Mouse (Mus musculus) stomach, embryonic 14.5 days (tissue): ENCODE results near the gene Gm3618. TPM values are rescaled to one million over a fixed set of nuclear protein-coding genes. Genes with fewer than 3 reads are reported as not detected.
"Not testable (repeated sequence)": the region's sequence is repeated elsewhere in the genome, so short reads cannot be mapped to it uniquely, and the experiment has no call there.

Source experiments
- ATAC-seq: fragments of 200-750 bp; cut with Nextera tagmentation; 2 replicates; pipeline ENCODE4 v1.8.0; 2017; ENCODE audit warnings: low read depth, moderate TSS enrichment; ENCODE audit not compliant: insufficient number of reproducible peaks, insufficient read depth, low FRiP score
- H3K27ac ChIP-seq: fragments of 300-500 bp; sonication (generic); 2 replicates; pipeline ENCODE4 v1.5.1; 2014; ENCODE audit warnings: mild to moderate bottlenecking, low read length, moderate library complexity, mixed read lengths
- H3K27me3 ChIP-seq: fragments of 300-500 bp; sonication (generic); 2 replicates; pipeline ENCODE4 v1.6.1; 2014; ENCODE audit warnings: low read length, control low read depth, mixed read lengths; ENCODE audit not compliant: control insufficient read depth, insufficient read depth
- H3K36me3 ChIP-seq: fragments of 300-500 bp; sonication (generic); 2 replicates; pipeline ENCODE4 v1.6.1; 2014; ENCODE audit warnings: mild to moderate bottlenecking, control low read depth, low read length, moderate library complexity, mixed read lengths; ENCODE audit not compliant: control insufficient read depth, insufficient read depth
- H3K4me1 ChIP-seq: fragments of 300-500 bp; sonication (generic); 2 replicates; pipeline ENCODE4 v1.6.1; 2014; ENCODE audit warnings: low read length, control low read depth, mixed read lengths; ENCODE audit not compliant: control insufficient read depth, insufficient read depth
- H3K4me2 ChIP-seq: fragments of 300-500 bp; sonication (generic); replicated peaks from 2 replicates; pipeline ENCODE4 v1.6.1; 2014; ENCODE audit warnings: low read depth, low read length, control low read depth
- H3K4me3 ChIP-seq: fragments of 300-500 bp; sonication (generic); 2 replicates; pipeline ENCODE4 v1.5.1; 2014; ENCODE audit warnings: low read depth, low read length, control low read depth
- H3K9ac ChIP-seq: fragments of 300-500 bp; sonication (generic); replicated peaks from 2 replicates; pipeline ENCODE4 v1.6.1; 2014; ENCODE audit warnings: low read depth, mild to moderate bottlenecking, control low read depth, low read length, moderate library complexity, mixed read lengths
- H3K9me3 ChIP-seq: fragments of 300-500 bp; sonication (generic); 2 replicates; pipeline ENCODE4 v1.6.1; 2016; ENCODE audit warnings: low read depth, low read length, control low read depth; ENCODE audit not compliant: control insufficient read depth
- WGBS: fragments of 180-500 bp; shearing (Covaris S2); extraction: QIAGEN DNeasy Blood & Tissue Kit; methylation state at CpG from one replicate; pipeline ENCODE4 v1.1.7; 2014; 5-methylcytosine and 5-hydroxymethylcytosine counted together
- polyA plus RNA-seq: library from polyadenylated mRNA; unstranded; fragments of >200 nt; fragmentation: Nextera tagmentation; extraction: Ambion mirVana; gene quantifications from 2 replicates; pipeline ENCODE4 v1.2.1, GENCODE M21; 2014

The Gm3618 gene
- not detected in 2 replicates for polyA plus RNA-seq

DNA sequence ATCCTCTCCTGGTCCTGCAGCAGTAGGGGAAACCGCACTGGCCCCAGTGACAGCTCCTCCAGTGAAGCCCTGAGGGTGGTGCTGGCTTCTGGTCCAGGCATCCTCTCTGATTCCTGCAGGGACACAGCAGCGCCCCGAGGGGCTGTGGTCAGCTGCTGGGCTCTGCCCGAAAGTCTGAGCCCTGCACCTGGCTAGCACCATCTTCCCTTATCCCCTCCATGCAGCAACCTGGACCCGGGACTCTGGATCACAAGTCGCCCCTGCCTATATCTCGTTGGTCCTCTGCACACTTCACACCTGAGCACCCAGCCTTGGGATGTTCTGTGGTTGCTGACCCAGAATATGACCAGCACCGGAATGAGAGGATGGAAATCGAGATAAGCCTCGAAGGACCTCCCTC, at the start of gene Gm3618:
TSS of gene Gm3618 (minus strand) at position 101 of the 400 bp plus-strand sequence.
- not testable (repeated sequence) for H3K36me3 ChIP-seq, H3K4me1 ChIP-seq, H3K27me3 ChIP-seq, H3K9ac ChIP-seq, H3K9me3 ChIP-seq, ATAC-seq, H3K4me2 ChIP-seq, H3K27ac ChIP-seq, H3K4me3 ChIP-seq
- no CpG with 5 or more reads among the region's 10 CpGs for WGBS

DNA sequence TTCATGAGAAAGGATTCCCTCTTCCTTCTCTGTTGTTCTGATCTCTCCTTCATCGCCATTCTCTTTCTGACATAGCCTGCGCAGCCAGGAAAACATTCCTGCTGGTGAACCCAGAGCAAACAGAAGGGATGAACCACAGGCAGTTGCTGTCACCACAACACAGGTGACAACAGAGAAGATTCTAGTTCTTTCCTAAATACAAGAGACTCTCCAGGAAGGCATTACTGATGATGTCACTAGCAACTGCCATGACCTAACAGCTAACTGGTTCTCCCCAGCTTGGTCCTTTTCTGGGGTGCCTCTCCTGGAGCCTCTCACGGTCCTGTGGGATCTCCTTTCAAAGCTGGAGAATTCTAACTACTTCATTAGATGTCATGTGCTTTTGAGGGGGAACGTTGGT, 46.7 kb upstream of the Gm3618 start, which contains the start of gene Gm16440:
TSS of gene Gm16440 (minus strand) at position 101 of the 400 bp plus-strand sequence.
- not testable (repeated sequence) for H3K9ac ChIP-seq, H3K27me3 ChIP-seq, H3K9me3 ChIP-seq, H3K27ac ChIP-seq, H3K4me2 ChIP-seq, H3K4me3 ChIP-seq, ATAC-seq, H3K36me3 ChIP-seq, H3K4me1 ChIP-seq
- 83% methylated on average over 2 of the region's 4 CpGs for WGBS

DNA sequence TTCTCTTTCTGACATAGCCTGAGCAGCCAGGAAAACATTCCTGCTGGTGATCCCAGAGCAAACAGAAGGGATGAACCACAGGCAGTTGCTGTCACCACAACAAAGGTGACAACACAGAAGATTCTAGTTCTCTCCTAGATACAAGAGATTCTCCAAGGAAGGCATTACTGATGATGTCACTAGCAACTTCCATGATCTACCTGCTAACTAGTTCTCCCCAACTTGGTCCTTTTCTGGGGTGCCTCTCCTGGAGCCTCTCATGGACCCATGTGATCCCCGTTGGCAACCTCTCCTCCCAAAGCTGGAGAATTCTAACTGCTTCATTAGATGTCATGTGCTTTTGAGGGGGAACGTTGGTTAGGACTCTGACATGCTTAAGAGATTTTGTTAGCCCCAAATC, 38.7 kb downstream of the Gm3618 start, which contains the start of gene Gm21103:
TSS of gene Gm21103 (minus strand) at position 101 of the 400 bp plus-strand sequence.
- not testable (repeated sequence) for ATAC-seq, H3K27me3 ChIP-seq, H3K27ac ChIP-seq, H3K36me3 ChIP-seq, H3K4me1 ChIP-seq, H3K4me2 ChIP-seq, H3K9ac ChIP-seq, H3K4me3 ChIP-seq, H3K9me3 ChIP-seq
- WGBS: 78% methylated on average over 2 of the region's 2 CpGs

DNA sequence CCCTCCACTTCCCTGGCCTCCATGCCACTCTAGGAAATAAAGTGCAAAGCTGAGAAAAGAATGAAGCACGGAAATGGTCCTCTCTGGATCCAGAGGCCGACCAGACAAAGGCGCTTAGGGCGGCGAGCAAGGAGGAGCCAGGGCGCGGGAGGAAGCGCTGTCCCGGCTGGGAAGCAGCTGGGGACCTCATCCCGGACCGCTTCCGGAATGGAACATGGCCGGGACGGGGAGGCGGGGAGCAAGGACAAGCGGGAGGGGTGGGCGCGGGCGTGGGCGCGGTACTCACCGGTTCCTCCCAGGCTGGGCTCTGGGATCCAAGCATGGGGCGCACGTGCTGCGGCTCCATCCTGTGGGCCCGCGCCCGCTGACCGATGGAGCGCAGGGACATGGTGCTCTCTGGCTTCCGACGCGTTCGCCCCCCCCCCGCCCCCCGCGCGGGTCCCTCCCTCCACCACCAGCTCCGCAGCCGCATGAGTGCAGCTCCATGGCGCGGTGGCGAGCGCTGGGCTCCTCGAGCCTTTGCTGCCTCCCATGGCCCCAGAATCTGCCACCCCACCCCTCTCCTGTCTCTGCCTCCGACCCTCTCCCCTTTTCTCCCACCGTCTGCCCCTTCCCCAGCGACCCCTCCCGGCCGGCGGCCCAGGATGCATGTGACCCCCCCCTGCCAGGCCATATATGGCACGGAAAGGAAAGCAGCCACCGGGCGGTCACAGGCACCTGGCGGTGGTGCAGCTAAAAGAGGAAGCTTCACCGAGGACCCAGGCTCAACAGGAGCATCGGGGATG, 56.4 kb downstream of the Gm3618 start, which contains the start of gene Gm3411:
TSS of gene Gm3411 (minus strand) at position 320 of the 785 bp plus-strand sequence.
- not testable (repeated sequence) for ATAC-seq, H3K36me3 ChIP-seq, H3K9me3 ChIP-seq, H3K27me3 ChIP-seq, H3K27ac ChIP-seq, H3K4me1 ChIP-seq
- Histone ChIP-seq H3K9ac (0 out of 2 replicates have a peak within 1 kb of the TSS, but pooled peaks have one; percentile 25), H3K4me2 (peak within 1 kb of the TSS; percentile 53), H3K4me3 (peak within 1 kb of the TSS; percentile 35)
- 5% methylated on average over 38 of the region's 57 CpGs for WGBS

Other genes with a start within 250 kb of the Gm3618 start
- gene Gm8206, start 249.7 kb downstream of the Gm3618 start, polyA plus RNA-seq: 1.6 and 2.6 TPM in 2 replicates
- gene Gm3468, start 235.0 kb downstream of the Gm3618 start, polyA plus RNA-seq: 3.8 and 4.4 TPM in 2 replicates
- not detected in 2 replicates for gene Gm3476, start 217.9 kb downstream of the Gm3618 start, polyA plus RNA-seq
- gene Gm21560, start 124.4 kb downstream of the Gm3618 start, polyA plus RNA-seq: not detected in 2 replicates
- gene Gm3411, start 56.4 kb downstream of the Gm3618 start, polyA plus RNA-seq: 1.1 and 1.6 TPM in 2 replicates
- not detected in 2 replicates for gene Gm21103, start 38.8 kb downstream of the Gm3618 start, polyA plus RNA-seq
- gene Gm16440, start 46.6 kb upstream of the Gm3618 start, polyA plus RNA-seq: not detected in 2 replicates
- 1.8 and 2.4 TPM in 2 replicates for gene Gm3591, start 68.8 kb upstream of the Gm3618 start, polyA plus RNA-seq
- not detected in 2 replicates for gene Gm3594, start 100.9 kb upstream of the Gm3618 start, polyA plus RNA-seq
- not detected in 2 replicates for gene Gm8356, start 193.6 kb upstream of the Gm3618 start, polyA plus RNA-seq
- gene Gm3629, start 246.9 kb upstream of the Gm3618 start, polyA plus RNA-seq: 0.27 and 0.58 TPM in 2 replicates